Mouse (Mus musculus) heart, embryonic 14.5 days (tissue): ENCODE measurements around the gene Gm14862. TPM values are rescaled to one million over a fixed set of nuclear protein-coding genes. Genes with fewer than 3 reads are reported as not detected.

Experiments
- polyA plus RNA-seq: library from polyadenylated mRNA; unstranded; fragments of >200 nt; fragmentation: Nextera tagmentation; extraction: Ambion mirVana; gene quantifications from 2 replicates; pipeline ENCODE4 v1.2.1, GENCODE M21; 2014

Gm14862 gene
- polyA plus RNA-seq, 1 experiment from 2014 or later = 0.27 TPM

Other genes with a start within 250 kb of the Gm14862 start
- gene Fthl17e, start 223.4 kb downstream of the Gm14862 start, polyA plus RNA-seq = not detected in 2 replicates
- gene Fthl17f, start 193.9 kb downstream of the Gm14862 start, polyA plus RNA-seq = not detected in 2 replicates
- not detected in 2 replicates for gene 4930402K13Rik, start 152.3 kb downstream of the Gm14862 start, polyA plus RNA-seq
- 0.94 and 1.1 TPM in 2 replicates for gene Lancl3, start 57.0 kb downstream of the Gm14862 start, polyA plus RNA-seq
- 4.4 and 4.5 TPM in 2 replicates for gene Xk, start 15.9 kb upstream of the Gm14862 start, polyA plus RNA-seq
- 0.42 TPM in 1 of 2 replicates, not detected in the other for gene H2al1m, start 26.9 kb upstream of the Gm14862 start, polyA plus RNA-seq
- not detected in 2 replicates for gene H2al1k, start 93.7 kb upstream of the Gm14862 start, polyA plus RNA-seq
- 2.6 and 2.9 TPM in 2 replicates for gene Cybb, start 230.9 kb upstream of the Gm14862 start, polyA plus RNA-seq